Mouse (Mus musculus): Measurements from ENCODE around the gene Naaladl2. TPM values are rescaled to one million over a fixed set of nuclear protein-coding genes. Genes with fewer than 3 reads are reported as not detected.

The Naaladl2 gene
- polyA plus RNA-seq, 1 experiment: not detected

GRCm38 (mm10) chr3:24138002-24138401 is 1006.1 kb downstream of the Naaladl2 start:
- Histone ChIP-seq H3K9me3 (ENCODE audit: control insufficient read depth, low read length) (no peaks in the 10 kb centered on the region), H3K27me3 (ENCODE audit: control insufficient read depth) (no peaks in the 10 kb centered on the region), H3K4me1 (ENCODE audit: control insufficient read depth) (no peaks in the 10 kb centered on the region), H3K36me3 (ENCODE audit: control insufficient read depth) (no peaks in the 10 kb centered on the region), H3K4me3 (replicated peaks) (no peak overlapping the region)
- TF ChIP-seq GATA1 (IDR thresholded peaks at IDR 0.05; ENCODE audit: low read length) (no peak), TAL1 (IDR thresholded peaks at IDR 0.05; ENCODE audit: low read length) (no peak)

- Histone ChIP-seq H3K36me3 (ENCODE audit: control insufficient read depth) (no peaks in the 10 kb centered on the region), H3K4me1 (ENCODE audit: control insufficient read depth) (no peaks in the 10 kb centered on the region), H3K27me3 (ENCODE audit: control insufficient read depth) (no peaks in the 10 kb centered on the region), H3K4me3 (replicated peaks) (no peak overlapping the region), H3K9me3 (ENCODE audit: control insufficient read depth, low read length) (no peaks in the 10 kb centered on the region)
- TF ChIP-seq TAL1 (IDR thresholded peaks at IDR 0.05; ENCODE audit: low read length) (no peak), GATA1 (IDR thresholded peaks at IDR 0.05; ENCODE audit: low read length) (no peak)
Measured at GRCm38 (mm10) chr3:24126200-24126599, 1017.9 kb downstream of the Naaladl2 start.

- Histone ChIP-seq H3K36me3 (ENCODE audit: control insufficient read depth) (no peaks in the 10 kb centered on the region), H3K4me1 (ENCODE audit: control insufficient read depth) (no peaks in the 10 kb centered on the region), H3K9me3 (ENCODE audit: control insufficient read depth, low read length) (no peaks in the 10 kb centered on the region), H3K27me3 (ENCODE audit: control insufficient read depth) (no peaks in the 10 kb centered on the region), H3K4me3 (replicated peaks) (no peak overlapping the region)
- no peak for TF ChIP-seq GATA1 (IDR thresholded peaks at IDR 0.05; ENCODE audit: low read length)
- no peak for TF ChIP-seq TAL1 (IDR thresholded peaks at IDR 0.05; ENCODE audit: low read length)
Measured at GRCm38 (mm10) chr3:24124034-24124433, 1020.0 kb downstream of the Naaladl2 start.

- no peaks in the 10 kb centered on the region for H3K36me3 ChIP-seq (ENCODE audit: control insufficient read depth)
- no peak overlapping the region for H3K4me3 ChIP-seq (replicated peaks)
- H3K9me3 ChIP-seq (ENCODE audit: control insufficient read depth, low read length): 0 out of 2 replicates have a peak, but pooled peaks cover 3% of the 10 kb centered on the region
- H3K4me1 ChIP-seq (ENCODE audit: control insufficient read depth): no peaks in the 10 kb centered on the region
- H3K27me3 ChIP-seq (ENCODE audit: control insufficient read depth): no peaks in the 10 kb centered on the region
- TF ChIP-seq GATA1 (IDR thresholded peaks at IDR 0.05; ENCODE audit: low read length) (no peak), TAL1 (IDR thresholded peaks at IDR 0.05; ENCODE audit: low read length) (no peak)
Measured at GRCm38 (mm10) chr3:24118136-24118535, 1025.9 kb downstream of the Naaladl2 start.

GRCm38 (mm10) chr3:24114849-24115248 is 1029.2 kb downstream of the Naaladl2 start:
- Histone ChIP-seq H3K4me3 (replicated peaks) (no peak overlapping the region), H3K9me3 (ENCODE audit: control insufficient read depth, low read length) (0 out of 2 replicates have a peak, but pooled peaks cover 3% of the 10 kb centered on the region), H3K27me3 (ENCODE audit: control insufficient read depth) (no peaks in the 10 kb centered on the region), H3K36me3 (ENCODE audit: control insufficient read depth) (no peaks in the 10 kb centered on the region), H3K4me1 (ENCODE audit: control insufficient read depth) (no peaks in the 10 kb centered on the region)
- TF ChIP-seq GATA1 (IDR thresholded peaks at IDR 0.05; ENCODE audit: low read length) (no peak), TAL1 (IDR thresholded peaks at IDR 0.05; ENCODE audit: low read length) (no peak)

- H3K4me1 ChIP-seq (ENCODE audit: control insufficient read depth): no peaks in the 10 kb centered on the region
- no peak overlapping the region for H3K4me3 ChIP-seq (replicated peaks)
- H3K9me3 ChIP-seq (ENCODE audit: control insufficient read depth, low read length): 0 out of 2 replicates have a peak, but pooled peaks cover 3% of the 10 kb centered on the region
- H3K36me3 ChIP-seq (ENCODE audit: control insufficient read depth): no peaks in the 10 kb centered on the region
- TF ChIP-seq GATA1 (IDR thresholded peaks at IDR 0.05; ENCODE audit: low read length) (no peak), TAL1 (IDR thresholded peaks at IDR 0.05; ENCODE audit: low read length) (no peak)
- H3K27me3 ChIP-seq (ENCODE audit: control insufficient read depth): no peaks in the 10 kb centered on the region
Measured at GRCm38 (mm10) chr3:24113360-24113759, 1030.7 kb downstream of the Naaladl2 start.

GRCm38 (mm10) chr3:24106391-24106790 is 1037.7 kb downstream of the Naaladl2 start:
- no peak overlapping the region for H3K4me3 ChIP-seq (replicated peaks)
- no peak for TF ChIP-seq TAL1 (IDR thresholded peaks at IDR 0.05; ENCODE audit: low read length)
- TF ChIP-seq GATA1 (IDR thresholded peaks at IDR 0.05; ENCODE audit: low read length): no peak
- H3K36me3 ChIP-seq (ENCODE audit: control insufficient read depth): no peaks in the 10 kb centered on the region
- no peaks in the 10 kb centered on the region for H3K4me1 ChIP-seq (ENCODE audit: control insufficient read depth)
- H3K9me3 ChIP-seq (ENCODE audit: control insufficient read depth, low read length): no peaks in the 10 kb centered on the region
- H3K27me3 ChIP-seq (ENCODE audit: control insufficient read depth): no peaks in the 10 kb centered on the region

- peaks cover 2% of the 10 kb centered on the region; the same call in 1 of the 2 replicates for H3K9me3 ChIP-seq (ENCODE audit: control insufficient read depth, low read length)
- H3K4me3 ChIP-seq (replicated peaks): no peak overlapping the region
- H3K27me3 ChIP-seq (ENCODE audit: control insufficient read depth): no peaks in the 10 kb centered on the region
- no peak for TF ChIP-seq TAL1 (IDR thresholded peaks at IDR 0.05; ENCODE audit: low read length)
- no peak for TF ChIP-seq GATA1 (IDR thresholded peaks at IDR 0.05; ENCODE audit: low read length)
- no peaks in the 10 kb centered on the region for H3K36me3 ChIP-seq (ENCODE audit: control insufficient read depth)
- H3K4me1 ChIP-seq (ENCODE audit: control insufficient read depth): no peaks in the 10 kb centered on the region
Measured at GRCm38 (mm10) chr3:24079761-24080160, 1064.3 kb downstream of the Naaladl2 start.

- TF ChIP-seq TAL1 (IDR thresholded peaks at IDR 0.05; ENCODE audit: low read length): no peak
- TF ChIP-seq GATA1 (IDR thresholded peaks at IDR 0.05; ENCODE audit: low read length): no peak
- Histone ChIP-seq H3K27me3 (ENCODE audit: control insufficient read depth) (no peaks in the 10 kb centered on the region), H3K4me3 (replicated peaks) (no peak overlapping the region), H3K9me3 (ENCODE audit: control insufficient read depth, low read length) (peaks cover 2% of the 10 kb centered on the region; the same call in 1 of the 2 replicates), H3K36me3 (ENCODE audit: control insufficient read depth) (no peaks in the 10 kb centered on the region), H3K4me1 (ENCODE audit: control insufficient read depth) (no peaks in the 10 kb centered on the region)
Measured at GRCm38 (mm10) chr3:24071169-24071797, 1072.8 kb downstream of the Naaladl2 start.

All from erythroblast, embryonic 14.5 days (primary cell).